Mouse (Mus musculus): ENCODE results near the gene Mpst.
A peak's percentile ranks its signal among the peaks of the same experiment; 100 is the strongest.

Mpst gene

GRCm38 (mm10) chr15:78403896-78404295 is 2.3 kb upstream of the Mpst start:
- DNase-seq (ENCODE audit: low read depth, low spot score): no peak

- DNase-seq (ENCODE audit: low read depth, low spot score): no peak
These were observed 1.1 kb upstream of the Mpst start for GRCm38 (mm10) chr15:78405098-78405497.

- DNase-seq (ENCODE audit: low read depth, low spot score): peak; percentile 73
These were observed 552 bp upstream of the Mpst start, which contains the start of gene Tst for GRCm38 (mm10) chr15:78405517-78406211. Gene Tst, minus strand, starts transcription at chr15:78405907.

- no peak for DNase-seq (ENCODE audit: low read depth, low spot score)
These were observed 3.4 kb downstream of the Mpst start for GRCm38 (mm10) chr15:78409570-78410052.

GRCm38 (mm10) chr15:78413083-78413718 is 7.0 kb downstream of the Mpst start:
- no peak for DNase-seq (ENCODE audit: low read depth, low spot score)

- DNase-seq (ENCODE audit: low read depth, low spot score): no peak
These were observed 7.5 kb downstream of the Mpst start for GRCm38 (mm10) chr15:78413719-78414117.

- DNase-seq (ENCODE audit: low read depth, low spot score): no peak
These were observed 7.9 kb downstream of the Mpst start for GRCm38 (mm10) chr15:78414157-78414556.

- no peak for DNase-seq (ENCODE audit: low read depth, low spot score)
These were observed 10.7 kb downstream of the Mpst start for GRCm38 (mm10) chr15:78416937-78417336.

GRCm38 (mm10) chr15:78420395-78420794 is 14.2 kb downstream of the Mpst start:
- no peak for DNase-seq (ENCODE audit: low read depth, low spot score)

GRCm38 (mm10) chr15:78422046-78422956 is 16.1 kb downstream of the Mpst start:
- peak; percentile 45 for DNase-seq (ENCODE audit: low read depth, low spot score)

- DNase-seq (ENCODE audit: low read depth, low spot score): peak; percentile 15
These were observed 18.3 kb downstream of the Mpst start for GRCm38 (mm10) chr15:78424507-78424906.

GRCm38 (mm10) chr15:78425230-78425629 is 19.0 kb downstream of the Mpst start:
- no peak for DNase-seq (ENCODE audit: low read depth, low spot score)

GRCm38 (mm10) chr15:78428391-78429138 is 22.3 kb downstream of the Mpst start, which contains the start of gene Kctd17:
Gene Kctd17, plus strand, starts transcription at chr15:78428564.
- peak; percentile 76 for DNase-seq (ENCODE audit: low read depth, low spot score)

- DNase-seq (ENCODE audit: low read depth, low spot score): no peak
These were observed 22.9 kb downstream of the Mpst start for GRCm38 (mm10) chr15:78429139-78429459.

GRCm38 (mm10) chr15:78429871-78430622 is 23.8 kb downstream of the Mpst start:
- no peak for DNase-seq (ENCODE audit: low read depth, low spot score)

- no peak for DNase-seq (ENCODE audit: low read depth, low spot score)
These were observed 24.7 kb downstream of the Mpst start for GRCm38 (mm10) chr15:78430874-78431273.

- DNase-seq (ENCODE audit: low read depth, low spot score): no peak
These were observed 25.4 kb downstream of the Mpst start for GRCm38 (mm10) chr15:78431541-78432121.

- DNase-seq (ENCODE audit: low read depth, low spot score): peak; percentile 32
These were observed 28.8 kb downstream of the Mpst start for GRCm38 (mm10) chr15:78434896-78435520.

GRCm38 (mm10) chr15:78435681-78436080 is 29.5 kb downstream of the Mpst start:
- DNase-seq (ENCODE audit: low read depth, low spot score): no peak

All from telencephalon, adult 2 months (tissue).